Mouse (Mus musculus): ENCODE results near the gene Jmy.

DNA sequence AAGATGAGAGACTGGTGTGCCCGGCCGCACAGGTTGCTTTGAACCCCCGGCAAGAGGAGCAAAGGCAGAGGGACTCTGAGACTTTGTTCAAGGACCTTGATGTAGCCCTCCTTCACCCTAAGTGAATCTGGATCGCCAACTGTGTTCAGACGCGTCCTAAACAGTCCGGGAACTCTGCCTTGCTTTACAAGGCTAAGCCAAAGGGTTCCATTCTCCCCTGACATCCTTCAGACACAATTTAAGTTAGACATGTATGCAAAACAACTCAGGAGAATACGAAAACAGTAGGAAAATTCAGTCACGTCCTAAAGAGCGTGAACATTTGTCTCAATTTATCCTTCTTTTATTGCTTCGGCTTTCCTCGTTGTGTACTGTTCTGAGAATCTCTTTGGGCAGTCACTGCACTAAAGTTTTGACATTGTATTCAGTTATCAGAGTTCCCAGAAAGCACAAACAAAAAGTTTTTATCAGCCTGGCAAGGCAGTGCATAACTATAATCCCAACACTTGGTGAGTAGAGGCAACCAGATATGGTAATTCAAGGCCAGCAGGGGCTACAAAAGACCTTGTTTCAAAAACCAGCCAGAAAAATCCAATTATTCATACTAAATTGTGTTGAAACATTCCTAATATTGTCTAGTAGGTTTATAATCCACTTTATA, 495 bp upstream of the Jmy start:
- TF ChIP-seq POLR2A (IDR thresholded peaks at IDR 0.05; ENCODE audit: extremely low read depth, insufficient read depth, low read length) (no peak), CTCF (IDR thresholded peaks at IDR 0.05; ENCODE audit: extremely low read depth, insufficient read depth, low read length) (no peak)

Data from cortical plate, adult 2 months (tissue).